Mouse (Mus musculus) kidney, postnatal 0 days (tissue): Measurements from ENCODE around the gene Slc9a2. TPM values are rescaled to one million over a fixed set of nuclear protein-coding genes. Genes with fewer than 3 reads are reported as not detected.
"Not testable (repeated sequence)": the region's sequence is repeated elsewhere in the genome, so short reads cannot be mapped to it uniquely, and the experiment has no call there.

Source experiments
- ATAC-seq: fragments of 200-750 bp; cut with Nextera tagmentation; replicated peaks from 2 replicates; pipeline ENCODE4 v1.8.0; 2017; ENCODE audit warnings: low read depth, moderate number of reproducible peaks, moderate TSS enrichment, moderate library complexity; ENCODE audit not compliant: low FRiP score
- DNase-seq: peaks from one replicate; pipeline ENCODE4 v3.0.0-alpha.2; 2016; ENCODE audit warnings: low spot score
- H3K27ac ChIP-seq: fragments of 300-500 bp; sonication (generic); 2 replicates; pipeline ENCODE4 v1.5.1; 2014; ENCODE audit warnings: mild to moderate bottlenecking
- H3K27me3 ChIP-seq: fragments of 300-500 bp; sonication (generic); 2 replicates; pipeline ENCODE4 v1.6.1; 2014; ENCODE audit warnings: low read length, mixed read lengths; ENCODE audit not compliant: insufficient read depth
- H3K36me3 ChIP-seq: fragments of 300-500 bp; sonication (generic); 2 replicates; pipeline ENCODE4 v1.6.1; 2014; ENCODE audit warnings: low read length, mixed read lengths; ENCODE audit not compliant: insufficient read depth
- H3K4me1 ChIP-seq: fragments of 300-500 bp; sonication (generic); replicated peaks from 2 replicates; pipeline ENCODE4 v1.6.1; 2014; ENCODE audit warnings: antibody characterized with exemption, low read length, mixed read lengths; ENCODE audit not compliant: insufficient read depth
- H3K4me2 ChIP-seq: fragments of 300-500 bp; sonication (generic); 2 replicates; pipeline ENCODE4 v1.6.1; 2014; ENCODE audit warnings: mild to moderate bottlenecking, low read length, moderate library complexity, mixed read lengths
- H3K4me3 ChIP-seq: fragments of 300-500 bp; sonication (generic); replicated peaks from 2 replicates; pipeline ENCODE4 v1.5.1; 2014; ENCODE audit warnings: low read depth, low read length
- H3K9ac ChIP-seq: fragments of 300-500 bp; sonication (generic); 2 replicates; pipeline ENCODE4 v1.6.1; 2014; ENCODE audit warnings: low read depth, low read length
- H3K9me3 ChIP-seq: fragments of 300-500 bp; sonication (generic); replicated peaks from 2 replicates; pipeline ENCODE4 v1.6.1; 2016; ENCODE audit warnings: low read length, inconsistent platforms, mixed read lengths
- CTCF ChIP-seq: IDR thresholded peaks from 2 replicates; pipeline ENCODE4 v1.5.1; 2016; ENCODE audit warnings: antibody characterized with exemption, low read depth, mild to moderate bottlenecking, moderate library complexity
- WGBS: fragments of 180-500 bp; shearing (Covaris S2); extraction: QIAGEN DNeasy Blood & Tissue Kit; methylation state at CpG from one replicate; pipeline ENCODE4 v1.1.7; 2014; 5-methylcytosine and 5-hydroxymethylcytosine counted together
- polyA plus RNA-seq: library from polyadenylated mRNA; unstranded; fragments of >200 nt; fragmentation: Nextera tagmentation; extraction: Ambion mirVana; gene quantifications from 2 replicates; pipeline ENCODE4 v1.2.1, GENCODE M21; 2015

The Slc9a2 gene
- polyA plus RNA-seq, 1 experiment from 2014 or later = 6.4 TPM

DNA sequence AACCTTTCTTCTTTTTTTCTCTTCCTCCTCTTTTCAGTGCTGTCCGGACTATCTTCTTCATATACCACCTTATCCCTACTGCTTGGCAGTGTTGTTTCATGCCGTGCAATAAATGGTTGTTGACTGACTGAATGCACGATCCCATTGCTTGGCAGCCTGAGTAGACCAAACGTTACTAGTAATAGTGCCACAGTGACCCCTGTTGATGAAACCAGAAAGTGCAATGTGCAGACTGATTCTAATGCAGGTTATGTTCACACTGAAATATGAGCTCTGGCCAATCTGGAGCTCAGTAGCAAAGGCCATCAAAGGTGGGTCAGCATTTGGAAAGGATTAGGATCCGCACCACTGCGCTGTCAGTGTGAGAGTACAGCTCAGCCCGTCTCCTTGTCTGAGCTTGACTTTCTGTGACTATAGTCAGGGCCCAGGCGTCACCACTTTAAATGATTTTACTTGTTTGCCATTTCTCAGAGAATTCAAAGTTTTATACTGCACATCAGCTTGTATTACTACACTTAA is 22.3 kb upstream of the Slc9a2 start:
- TF ChIP-seq CTCF = peak; percentile 83
- Histone ChIP-seq H3K27ac (no peak overlapping the region), H3K9me3 (no peaks in the 10 kb centered on the region), H3K4me2 (no peak overlapping the region), H3K4me1 (0 out of 2 replicates have a peak, but pooled peaks cover 3% of the 10 kb centered on the region), H3K27me3 (no peaks in the 10 kb centered on the region), H3K36me3 (no peaks in the 10 kb centered on the region), H3K4me3 (no peak overlapping the region), H3K9ac (no peak overlapping the region)
- ATAC-seq = peak; percentile 29; the same call in 1 of the 2 replicates
- peak; percentile 69 for DNase-seq
- WGBS = 43% methylated on average over 8 of the region's 8 CpGs

DNA sequence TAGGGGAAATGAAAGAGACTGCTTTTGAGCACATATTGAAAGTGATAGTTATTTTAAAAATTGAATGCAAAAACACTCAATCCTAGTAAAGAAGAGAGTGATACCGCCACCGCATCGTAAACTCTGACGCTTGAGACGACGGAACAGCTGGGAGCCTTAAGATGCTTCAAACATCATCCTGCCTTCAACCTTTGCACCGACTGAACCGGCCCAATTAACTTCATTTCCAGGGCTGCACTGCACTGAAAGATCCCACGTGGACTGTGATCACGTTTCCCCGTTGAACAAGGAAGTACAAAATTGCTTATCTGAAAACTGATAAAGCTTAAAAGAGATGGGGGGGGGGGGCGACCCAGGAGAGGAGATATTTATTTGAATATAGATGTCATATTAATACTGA is 21.4 kb upstream of the Slc9a2 start:
- Histone ChIP-seq H3K27me3 (no peaks in the 10 kb centered on the region), H3K4me3 (no peak overlapping the region), H3K9ac (no peak overlapping the region), H3K27ac (no peak overlapping the region), H3K36me3 (no peaks in the 10 kb centered on the region), H3K9me3 (no peaks in the 10 kb centered on the region), H3K4me2 (peak overlapping the region; percentile 43), H3K4me1 (0 out of 2 replicates have a peak, but pooled peaks cover 3% of the 10 kb centered on the region)
- ATAC-seq (no peak), DNase-seq (peak; percentile 42)
- WGBS = 7% methylated on average over 12 of the region's 12 CpGs
- no peak for TF ChIP-seq CTCF

DNA sequence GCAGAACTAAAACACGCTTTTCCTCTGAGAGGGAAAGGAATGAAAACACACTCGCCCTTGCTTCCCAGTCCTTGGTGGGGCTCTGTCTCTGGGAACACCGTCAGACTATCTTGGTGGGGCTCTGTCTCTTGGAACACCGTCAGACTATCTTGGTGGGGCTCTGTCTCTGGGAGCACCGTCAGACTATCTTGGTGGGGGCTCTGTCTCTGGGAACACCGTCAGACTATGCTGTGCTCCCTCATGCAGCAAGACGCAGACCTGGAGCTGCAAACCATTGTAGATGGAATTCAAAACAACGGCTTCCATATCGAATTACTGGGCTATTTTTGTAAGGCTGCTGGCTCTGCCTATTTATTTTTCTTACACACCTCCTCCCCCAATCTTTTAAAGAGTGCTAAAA is 20.9 kb upstream of the Slc9a2 start:
- H3K4me2 ChIP-seq = peak overlapping the region; percentile 43
- no peaks in the 10 kb centered on the region for H3K9me3 ChIP-seq
- TF ChIP-seq CTCF = no peak
- ATAC-seq = no peak
- WGBS = 6% methylated on average over 9 of the region's 9 CpGs
- peak; percentile 24 for DNase-seq
- H3K9ac ChIP-seq = no peak overlapping the region
- H3K4me3 ChIP-seq = no peak overlapping the region
- H3K36me3 ChIP-seq = no peaks in the 10 kb centered on the region
- 0 out of 2 replicates have a peak, but pooled peaks cover 3% of the 10 kb centered on the region for H3K4me1 ChIP-seq
- H3K27me3 ChIP-seq = no peaks in the 10 kb centered on the region
- H3K27ac ChIP-seq = no peak overlapping the region

DNA sequence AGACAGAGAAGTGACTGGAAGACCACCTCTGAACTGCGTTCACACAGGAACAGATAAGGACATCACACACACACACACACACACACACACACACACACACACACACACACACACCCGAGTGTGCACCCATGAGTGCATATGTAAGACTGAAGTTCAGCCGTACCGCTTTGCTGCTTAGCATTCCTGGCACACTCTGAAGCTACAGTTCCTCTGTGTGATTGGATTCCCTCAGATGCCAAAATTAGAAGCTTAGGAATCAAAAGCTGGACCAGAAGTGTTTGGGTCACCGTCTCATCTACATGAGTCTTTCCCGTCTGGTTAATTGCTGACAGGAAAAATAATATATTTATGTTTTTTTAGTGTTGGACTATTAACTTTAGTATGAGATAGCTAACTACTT is 19.5 kb upstream of the Slc9a2 start:
- no peak for DNase-seq
- no peak overlapping the region for H3K9ac ChIP-seq
- no peak overlapping the region for H3K4me2 ChIP-seq
- no peak for ATAC-seq
- H3K9me3 ChIP-seq = no peaks in the 10 kb centered on the region
- no peaks in the 10 kb centered on the region for H3K36me3 ChIP-seq
- WGBS = 61% methylated on average over 6 of the region's 6 CpGs
- no peak overlapping the region for H3K4me3 ChIP-seq
- H3K4me1 ChIP-seq = 0 out of 2 replicates have a peak, but pooled peaks cover 3% of the 10 kb centered on the region
- no peaks in the 10 kb centered on the region for H3K27me3 ChIP-seq
- no peak for TF ChIP-seq CTCF
- no peak overlapping the region for H3K27ac ChIP-seq

DNA sequence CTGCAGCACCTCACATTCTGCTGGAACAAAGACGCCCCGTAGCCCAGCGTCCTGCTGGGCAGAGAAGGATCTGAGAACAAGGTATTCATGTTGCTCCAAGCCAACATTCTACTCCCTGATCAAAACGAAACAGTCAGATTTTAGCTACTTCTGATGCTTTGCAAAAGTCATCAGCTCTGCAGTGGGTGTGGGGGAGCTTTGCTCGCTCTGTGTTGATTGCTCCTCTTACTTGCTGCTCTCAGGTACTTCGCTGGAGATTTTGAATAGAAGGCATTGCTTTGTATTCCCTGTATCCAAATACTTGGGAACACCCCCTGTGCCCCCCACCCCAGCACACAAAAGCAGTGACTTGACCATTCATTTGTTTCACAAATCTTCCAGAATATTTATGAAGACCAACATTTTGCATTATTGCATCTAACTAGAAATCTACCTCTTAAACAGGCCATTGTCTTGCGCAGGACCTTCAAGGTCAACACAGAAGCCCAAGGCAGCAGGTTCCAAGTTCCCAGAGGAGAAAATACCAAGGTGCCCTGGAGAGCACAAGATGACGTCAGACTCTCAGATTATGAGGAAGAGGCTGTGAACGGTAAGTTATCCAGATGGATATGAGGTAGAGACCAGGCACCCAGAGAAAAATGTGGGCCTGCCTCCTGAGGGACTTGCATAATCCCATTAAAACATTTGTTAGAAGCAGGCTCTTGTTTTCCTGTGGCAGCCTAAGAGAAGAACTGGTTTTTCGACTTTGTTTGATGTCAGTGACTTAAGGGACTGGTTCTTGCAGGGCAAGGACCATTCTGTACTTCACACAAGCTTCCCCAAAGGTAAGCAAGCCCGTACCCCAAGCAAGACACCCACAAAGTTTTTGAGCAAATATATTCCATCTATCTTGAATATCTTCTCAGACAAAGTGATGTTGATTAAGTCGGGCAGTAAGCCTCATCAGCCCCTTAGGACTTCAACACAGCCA is 14.7 kb upstream of the Slc9a2 start:
- TF ChIP-seq CTCF = no peak
- H3K9me3 ChIP-seq = no peaks in the 10 kb centered on the region
- H3K4me3 ChIP-seq = no peak overlapping the region
- no peak overlapping the region for H3K27ac ChIP-seq
- H3K4me2 ChIP-seq = no peak overlapping the region
- H3K27me3 ChIP-seq = no peaks in the 10 kb centered on the region
- ATAC-seq (no peak), DNase-seq (peak; percentile 33)
- no peaks in the 10 kb centered on the region for H3K4me1 ChIP-seq
- no peak overlapping the region for H3K9ac ChIP-seq
- H3K36me3 ChIP-seq = no peaks in the 10 kb centered on the region
- WGBS = 53% methylated on average over 12 of the region's 12 CpGs

DNA sequence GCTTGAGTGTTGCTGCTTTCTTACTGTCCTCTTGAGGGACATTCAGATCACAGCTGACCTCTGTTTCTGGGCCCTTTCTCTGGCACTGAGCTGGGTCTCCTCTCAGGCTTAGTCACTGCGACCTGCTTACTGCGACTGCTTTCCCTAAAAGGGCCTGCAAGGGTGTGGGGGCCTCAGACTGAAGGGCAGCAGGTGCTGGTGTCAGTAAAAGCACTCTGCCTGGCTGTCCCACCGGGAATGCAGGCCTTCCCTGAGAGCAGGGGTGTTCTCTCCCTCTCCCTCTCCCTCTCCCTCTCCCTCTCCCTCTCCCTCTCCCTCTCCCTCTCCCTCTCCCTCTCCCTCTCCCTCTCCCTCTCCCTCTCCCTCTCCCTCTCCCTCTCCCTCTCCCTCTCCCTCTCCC is 12.9 kb upstream of the Slc9a2 start:
- 13% methylated on average over 3 of the region's 3 CpGs for WGBS
- H3K4me2 ChIP-seq, H3K27me3 ChIP-seq, H3K9ac ChIP-seq, H3K9me3 ChIP-seq, DNase-seq, ATAC-seq, H3K4me3 ChIP-seq, H3K4me1 ChIP-seq, H3K27ac ChIP-seq, H3K36me3 ChIP-seq: not testable (repeated sequence)
